Mouse (Mus musculus): ENCODE results near the gene Lpcat1.

- TF ChIP-seq CTCF (IDR thresholded peaks at IDR 0.05; ENCODE audit: insufficient read depth, low read length): no peak
- no peak for TF ChIP-seq POLR2A (IDR thresholded peaks at IDR 0.05; ENCODE audit: borderline replicate concordance, extremely low read depth, low read depth, low read length)
These were observed 10.8 kb downstream of the Lpcat1 start for GRCm38 (mm10) chr13:73477841-73478240.
